Mouse (Mus musculus) retina, embryonic 14.5 days (tissue): ENCODE measurements around the gene Ankle1.
A peak's percentile ranks its signal among the peaks of the same experiment; 100 is the strongest.

Experiments used
- DNase-seq: peaks from one replicate; pipeline ENCODE4 v3.0.0-alpha.2; 2015; ENCODE audit warnings: low spot score

The Ankle1 gene

DNA sequence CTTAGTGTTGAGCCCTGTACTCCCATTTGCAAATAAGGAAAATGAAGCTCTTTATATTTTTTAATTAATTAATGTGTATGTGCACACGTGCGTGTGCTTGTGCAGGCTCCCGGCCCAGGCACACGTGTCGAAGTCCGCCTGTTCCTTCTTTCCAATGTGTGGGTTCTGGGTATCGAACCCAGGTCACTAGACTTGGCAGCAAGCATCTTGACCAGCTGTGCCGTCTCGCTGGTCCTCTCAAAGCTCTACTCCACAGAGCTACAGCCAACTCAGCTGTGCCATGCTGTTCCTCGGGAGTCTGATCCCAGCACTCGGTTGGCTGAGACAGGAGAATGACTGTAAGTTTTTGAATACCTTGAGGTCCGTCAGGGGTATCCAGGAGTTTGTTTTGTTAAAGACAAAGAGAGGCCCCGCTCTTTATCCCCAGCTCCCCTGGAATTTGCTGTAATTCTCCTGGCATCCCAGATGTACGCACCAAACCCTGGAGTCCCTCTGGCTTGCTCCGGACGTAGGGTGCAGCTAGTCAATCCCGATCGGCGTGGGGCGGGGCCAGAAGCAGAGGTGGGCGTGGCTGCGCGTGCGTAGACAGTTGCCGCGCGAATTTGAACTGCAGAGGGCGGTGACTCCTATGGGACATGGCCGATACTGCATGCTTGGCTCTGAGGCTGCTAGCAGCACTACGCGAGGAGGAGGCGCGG, at the start of gene Ankle1:
Gene Ankle1, plus strand, starts transcription at position 610 of the 698 bp plus-strand sequence.
- DNase-seq = peak; percentile 98

- no peak for DNase-seq
These were observed 47.8 kb upstream of the Ankle1 start for GRCm38 (mm10) chr8:71358026-71358425.

- peak; percentile 89 for DNase-seq
These were observed 38.9 kb upstream of the Ankle1 start, which contains the start of gene Use1 for GRCm38 (mm10) chr8:71366771-71367528. TSS of gene Use1 (plus strand) at chr8:71366848.

GRCm38 (mm10) chr8:71367529-71368176, 38.2 kb upstream of the Ankle1 start:
- DNase-seq = no peak

DNA sequence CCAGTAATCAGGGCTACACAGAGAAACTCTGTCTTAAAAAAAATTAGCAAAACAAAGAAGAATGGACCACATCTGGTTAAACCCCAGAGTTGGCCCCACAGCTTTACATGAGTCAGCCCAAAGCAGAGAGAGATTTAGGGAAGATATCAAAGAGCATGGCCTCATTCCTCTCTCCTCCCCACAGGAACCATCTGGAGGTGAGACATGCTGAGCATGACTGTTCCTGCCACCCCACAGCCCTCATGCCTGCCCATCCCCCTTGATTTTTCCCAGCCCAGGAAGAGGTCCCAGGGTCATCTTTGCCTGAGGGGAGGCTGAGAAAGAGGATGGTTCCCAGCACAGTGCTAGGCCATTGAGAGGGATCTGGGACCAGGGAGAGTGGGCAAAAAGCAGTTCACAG, 37.4 kb upstream of the Ankle1 start:
- no peak for DNase-seq

GRCm38 (mm10) chr8:71369040-71369718, 36.6 kb upstream of the Ankle1 start:
- no peak for DNase-seq

DNA sequence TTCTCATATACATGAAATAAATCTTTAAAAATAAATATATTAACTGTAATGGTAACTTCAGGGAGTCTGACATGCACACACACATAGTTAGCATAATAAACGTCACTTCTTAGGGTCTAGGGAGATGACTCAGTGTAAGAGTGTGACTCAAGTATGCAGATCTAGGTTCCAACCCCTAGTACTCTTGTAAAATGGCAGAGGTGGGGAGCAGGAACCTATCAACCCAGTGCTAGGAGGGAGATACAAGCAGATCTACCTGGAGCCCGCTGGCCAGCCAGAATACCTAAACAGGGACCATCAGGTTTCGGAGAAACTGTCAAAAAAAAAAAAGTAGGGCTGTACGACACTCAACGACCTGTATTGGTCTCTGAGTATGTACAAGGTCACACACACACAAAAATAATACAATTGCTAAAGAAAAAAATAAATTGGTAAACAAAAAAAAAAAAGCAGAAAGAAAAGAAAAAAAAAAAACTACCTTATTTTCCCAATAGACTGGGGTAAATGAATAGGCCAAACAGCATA, 35.0 kb upstream of the Ankle1 start:
- no peak for DNase-seq

DNA sequence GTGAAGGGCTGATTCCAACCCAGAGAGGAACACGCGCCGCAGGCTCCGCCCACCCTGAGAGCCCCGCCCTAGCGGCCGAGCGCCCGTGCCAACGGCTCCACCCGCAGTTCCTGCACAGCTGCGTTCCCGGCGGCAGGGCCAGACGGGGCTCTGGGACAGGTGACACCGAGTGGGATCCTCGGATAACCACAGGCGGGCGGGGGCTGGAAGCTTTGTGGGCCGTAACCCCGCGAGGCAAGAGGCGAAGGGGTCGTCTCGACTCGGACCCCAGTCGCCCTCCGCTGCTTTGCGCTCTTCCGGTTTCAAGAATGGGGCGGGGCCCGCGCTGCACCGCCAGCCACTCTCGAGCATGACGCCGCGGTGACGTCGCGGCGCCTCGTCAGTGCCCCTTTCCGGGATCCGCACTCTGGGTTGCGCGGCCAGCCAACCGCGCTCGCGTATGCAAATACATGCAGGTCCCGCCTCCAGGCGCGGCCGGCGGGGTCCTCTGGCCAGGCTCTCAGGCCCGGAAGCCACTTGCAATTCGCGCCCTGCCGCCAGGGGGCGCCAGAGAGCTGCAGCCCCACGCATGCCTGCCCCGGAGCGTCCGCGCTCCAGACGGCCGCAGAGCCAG, 34.5 kb upstream of the Ankle1 start, which contains the start of gene Ocel1:
Gene Ocel1, plus strand, starts transcription at position 63 of the 613 bp plus-strand sequence.
- peak; percentile 97 for DNase-seq

DNA sequence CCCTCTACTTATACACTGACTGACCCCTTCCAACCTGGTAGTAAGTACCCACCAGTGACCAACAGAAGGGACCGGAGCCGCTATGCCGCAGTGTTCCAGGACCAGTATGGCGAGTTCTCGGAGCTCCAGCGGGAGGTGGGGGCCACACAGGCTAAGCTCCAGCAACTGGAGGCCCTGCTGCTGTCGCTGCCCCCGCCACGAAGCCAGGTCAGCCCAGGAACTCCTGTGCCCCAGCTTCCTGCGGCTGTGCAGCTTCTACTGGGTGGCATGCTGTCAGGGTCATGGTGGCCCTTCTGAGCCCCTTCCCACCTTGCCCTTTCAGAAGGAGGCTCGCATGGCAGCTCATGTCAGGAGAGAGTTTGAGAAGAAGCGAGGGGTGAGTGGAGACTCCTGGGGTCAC, 33.4 kb upstream of the Ankle1 start:
- DNase-seq = no peak

DNA sequence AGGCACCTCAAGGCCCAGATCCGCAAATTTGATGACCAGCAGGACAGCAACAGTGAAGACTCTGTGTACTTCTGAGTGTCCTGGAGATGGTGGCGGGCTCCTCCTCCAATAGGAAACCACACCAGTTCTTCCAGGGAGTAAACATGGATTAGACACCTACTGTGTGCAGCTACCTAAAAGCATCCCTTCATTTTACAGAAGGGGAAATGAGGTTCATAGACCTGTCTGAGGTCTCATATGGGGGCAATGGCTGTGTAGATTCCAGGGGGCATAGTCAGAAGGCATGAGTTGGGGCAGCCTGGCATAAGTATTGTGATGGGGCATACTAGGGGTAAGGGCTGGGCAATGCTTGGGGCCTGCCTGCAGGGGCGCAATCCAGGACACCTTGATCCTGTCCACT, 32.8 kb upstream of the Ankle1 start:
- no peak for DNase-seq

GRCm38 (mm10) chr8:71374616-71375206, 31.1 kb upstream of the Ankle1 start:
- DNase-seq = no peak

DNA sequence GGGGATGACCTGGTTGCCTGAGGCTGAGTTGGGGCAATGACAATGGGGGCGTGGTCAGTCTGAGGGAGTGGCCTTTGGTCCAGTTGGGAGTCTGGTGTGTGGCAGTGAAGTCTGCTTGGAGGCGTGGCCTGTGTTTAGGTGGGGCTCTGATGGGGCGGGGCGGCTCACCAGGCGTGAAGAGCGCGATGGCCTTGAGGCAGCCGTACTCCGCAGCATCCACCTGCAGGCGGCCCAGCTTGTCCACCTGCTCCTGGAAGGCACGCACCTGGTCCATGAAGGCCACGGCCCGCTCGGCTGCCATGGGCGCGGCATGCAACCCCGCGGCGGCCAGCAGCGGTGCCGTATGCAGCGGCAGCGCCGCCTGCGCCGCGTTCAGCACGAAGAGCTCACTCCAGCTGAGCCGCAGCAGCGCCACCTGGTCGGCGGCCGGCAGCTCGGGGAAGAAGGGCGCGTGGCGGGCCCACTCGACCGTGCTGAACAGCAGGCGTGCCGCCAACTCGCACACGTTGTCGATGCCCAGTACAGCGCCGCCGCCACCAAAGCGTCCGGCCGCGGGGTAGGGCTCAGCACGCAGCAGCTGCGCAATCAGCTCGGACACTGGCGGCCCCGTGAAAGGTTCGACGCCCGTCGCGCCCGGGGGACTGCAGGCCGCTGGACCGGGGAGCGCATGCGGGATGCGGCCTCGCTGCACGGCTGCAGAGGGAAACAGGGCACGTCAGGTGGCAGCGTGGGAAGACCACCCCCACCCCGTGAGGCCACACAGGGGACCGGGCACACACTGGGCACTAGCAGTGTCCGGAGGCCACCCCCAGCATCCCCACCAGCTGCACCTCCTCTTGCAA, 30.0 kb upstream of the Ankle1 start:
- DNase-seq = peak; percentile 75

- peak; percentile 37 for DNase-seq
These were observed 29.3 kb upstream of the Ankle1 start for GRCm38 (mm10) chr8:71376423-71377030.

DNA sequence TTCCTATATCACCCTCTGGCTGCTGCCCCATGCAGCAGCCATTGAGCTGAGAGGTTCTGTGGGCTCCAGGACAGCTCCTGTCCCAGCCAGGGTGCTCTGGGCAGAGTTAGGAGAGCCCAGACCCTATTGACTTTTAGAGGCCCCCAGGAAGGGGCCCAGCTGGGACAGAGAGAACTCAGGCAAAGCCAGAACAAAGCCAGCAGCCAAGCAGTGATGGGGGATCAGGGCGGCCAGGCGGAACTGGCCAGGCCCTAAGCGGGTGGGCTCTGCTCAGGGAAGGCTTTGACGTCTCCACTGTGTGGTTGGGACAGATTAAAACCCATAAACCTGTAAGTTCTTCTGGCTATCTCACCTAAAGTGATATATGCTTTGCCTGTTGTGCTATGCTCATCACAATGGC, 26.8 kb upstream of the Ankle1 start:
- DNase-seq = no peak

DNA sequence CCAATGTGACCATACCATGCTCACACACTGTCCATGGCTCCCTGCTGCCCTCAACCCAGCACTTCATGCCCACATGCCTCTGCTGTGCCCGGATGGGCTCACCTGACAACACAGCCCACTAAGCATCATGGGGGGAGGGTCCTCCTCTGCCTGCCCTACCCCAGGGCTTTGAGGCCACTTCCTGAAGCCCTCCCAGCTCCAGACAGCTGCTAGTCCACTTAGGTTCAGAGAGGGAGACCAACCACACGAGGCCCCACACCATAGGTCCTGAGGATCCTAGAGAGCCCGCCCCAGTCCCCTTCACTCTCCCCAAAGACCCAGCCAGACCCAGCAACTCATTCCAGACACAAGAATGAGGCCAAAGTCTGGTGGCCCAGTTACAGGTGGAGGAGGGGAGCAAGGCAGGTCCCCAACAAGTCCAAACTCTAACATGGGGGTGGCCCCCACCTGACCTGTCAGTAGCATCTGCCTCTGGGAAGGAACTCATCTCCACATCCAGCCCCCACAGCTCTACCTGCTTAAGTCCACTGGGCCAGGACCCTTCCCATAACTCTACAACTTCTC, 26.2 kb upstream of the Ankle1 start:
- DNase-seq = no peak

GRCm38 (mm10) chr8:71380178-71381171, 25.3 kb upstream of the Ankle1 start:
- no peak for DNase-seq

GRCm38 (mm10) chr8:71381421-71381970, 24.3 kb upstream of the Ankle1 start, which contains the start of gene Nr2f6:
TSS of gene Nr2f6 (minus strand) at chr8:71381960.
- DNase-seq = peak; percentile 73
